Mouse (Mus musculus): ENCODE measurements around the gene Pcsk5.

GRCm38 (mm10) chr19:17762740-17763139 lies 74.7 kb downstream of the Pcsk5 start:
- TF ChIP-seq POLR2A (IDR thresholded peaks at IDR 0.05; ENCODE audit: extremely low read depth, insufficient read depth, low read length) = no peak
- TF ChIP-seq CTCF (IDR thresholded peaks at IDR 0.05; ENCODE audit: low read depth, low read length) = no peak
